Comparison of ENCODE assay signal across 11 mouse cellular contexts in genomic region chr10:128127497-128127896, GRCm38 (mm10).
"Had no signal": no experiment of that assay in that cellular context is flagged by ENCODE, and none has a peak within 500 bp of the region (broad histone marks: within the 10 kb centered on the region; RNA-seq: fewer than 3 reads in every experiment).

No protein-coding gene starts in this region.

- DNase-seq: kidney, adult 8-10 months; kidney, postnatal 36 days; layer of hippocampus, adult 9-11 months; layer of hippocampus, postnatal 36 days; lung, adult 18-20 months; right cerebral cortex, postnatal 14 days; thymus, postnatal 36 days had no signal

- H3K9me3 ChIP-seq: limb, embryonic 13.5 days; stomach, embryonic 15.5 days had no signal

- ATAC-seq: midbrain, embryonic 16.5 days had no signal

- H3K4me1 ChIP-seq: limb, embryonic 13.5 days; stomach, embryonic 15.5 days had no signal

- H3K9ac ChIP-seq: liver, embryonic 14.5 days; stomach, embryonic 15.5 days had no signal

- H3K27ac ChIP-seq: limb, embryonic 13.5 days; liver, embryonic 14.5 days had no signal

- H3K4me3 ChIP-seq: limb, embryonic 13.5 days; stomach, embryonic 15.5 days had no signal

- H3K4me2 ChIP-seq: limb, embryonic 13.5 days; stomach, embryonic 15.5 days had no signal

- H3K27me3 ChIP-seq: limb, embryonic 13.5 days; stomach, embryonic 15.5 days had no signal
